Mouse (Mus musculus) liver, embryonic 14.5 days (tissue): ENCODE results near the gene Cfl1.
"Not testable (repeated sequence)": the region's sequence is repeated elsewhere in the genome, so short reads cannot be mapped to it uniquely, and the experiment has no call there.

Experiments used
- CTCF ChIP-seq: IDR thresholded peaks from 2 replicates; pipeline ENCODE4 v1.5.1; 2016; ENCODE audit warnings: antibody characterized with exemption, low read depth, control low read depth
- EP300 ChIP-seq: IDR thresholded peaks from 2 replicates; pipeline ENCODE4 v1.6.1; 2016; ENCODE audit warnings: antibody characterized with exemption, low read depth

DNA sequence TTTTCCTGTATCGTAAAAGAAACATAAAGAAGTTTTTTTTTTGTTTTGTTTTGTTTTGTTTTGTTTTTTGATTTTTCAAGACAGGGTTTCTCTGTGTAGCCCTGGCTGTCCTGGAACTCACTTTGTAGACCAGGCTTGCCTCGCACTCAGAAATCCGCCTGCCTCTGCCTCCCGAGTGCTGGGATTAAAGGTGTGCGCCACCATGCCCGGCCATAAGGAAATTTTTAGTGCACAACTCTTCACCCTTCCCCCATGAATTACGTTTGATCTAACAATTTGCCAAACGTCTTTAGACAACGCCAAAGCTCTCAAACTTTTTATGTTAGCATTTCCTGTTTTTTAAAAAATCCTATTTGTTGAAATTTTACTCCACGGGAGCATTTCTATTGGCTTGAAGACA is 534 bp upstream of the Cfl1 start:
- not testable (repeated sequence) for TF ChIP-seq CTCF, EP300
